Mouse (Mus musculus) thymus, adult 2 months (tissue): Measurements from ENCODE around the gene Sdk2.

Experiments
- CTCF ChIP-seq: fragments of 200-500 bp; IDR thresholded peaks from 2 replicates; pipeline ENCODE4 v1.5.1; 2012; ENCODE audit warnings: mild to moderate bottlenecking, control low read depth, low read length, moderate library complexity, borderline replicate concordance; ENCODE audit not compliant: control insufficient read depth, poor library complexity, insufficient read depth; ENCODE audit errors: extremely low read depth
- POLR2A ChIP-seq: fragments of 200-500 bp; IDR thresholded peaks from 2 replicates; pipeline ENCODE4 v1.6.1; 2012; ENCODE audit warnings: mild to moderate bottlenecking, low read length, control low read depth, moderate library complexity; ENCODE audit not compliant: control insufficient read depth, poor library complexity, insufficient read depth; ENCODE audit errors: extremely low read depth

DNA sequence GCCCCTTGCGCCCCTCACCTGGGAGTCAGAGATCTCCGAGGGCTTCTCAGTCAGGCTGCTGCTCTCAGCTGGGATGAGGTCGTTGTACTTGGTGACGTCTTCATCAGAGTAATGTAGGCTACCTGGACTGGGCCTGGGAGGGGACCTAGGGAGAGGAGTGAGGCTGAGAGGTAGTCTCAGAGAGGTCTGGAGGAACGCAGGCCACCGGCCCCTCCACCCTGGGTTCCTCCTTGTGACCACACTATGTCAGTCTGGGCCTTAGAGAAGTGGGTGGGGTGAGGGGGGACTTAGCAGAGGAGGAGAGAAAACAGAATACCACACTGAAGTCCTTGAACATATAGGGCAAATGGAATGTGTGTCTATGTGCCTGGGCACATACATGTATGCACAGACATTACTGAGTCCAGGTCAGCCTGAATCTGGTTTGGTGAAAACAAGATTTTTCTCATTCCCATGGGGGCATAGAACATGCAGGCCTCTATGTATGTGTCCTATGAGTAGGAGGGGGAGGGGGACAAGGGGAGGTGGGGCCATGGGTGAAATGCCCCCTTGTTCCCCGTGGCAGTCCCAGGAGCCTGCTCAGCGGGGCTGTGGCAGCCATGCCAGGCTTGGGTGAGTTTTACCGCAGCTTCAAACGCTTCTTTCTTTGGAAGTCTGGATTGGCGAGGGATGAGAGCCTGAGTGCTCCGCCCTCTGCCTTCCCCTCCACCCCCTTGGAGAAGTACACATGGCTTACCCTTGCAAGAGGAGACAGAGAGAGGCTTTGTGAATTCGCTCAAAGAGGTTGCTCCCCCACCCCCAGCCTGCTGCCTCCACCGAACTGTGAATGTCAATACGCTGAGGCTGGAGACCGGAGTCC is 275.3 kb downstream of the Sdk2 start:
- TF ChIP-seq POLR2A (no peak), CTCF (no peak)
